Mouse (Mus musculus): Measurements from ENCODE around the gene Nkg7. TPM values are rescaled to one million over a fixed set of nuclear protein-coding genes. Genes with fewer than 3 reads are reported as not detected.

Gene Nkg7
- polyA plus RNA-seq, 1 experiment from 2014 or later, result 1.6 TPM

DNA sequence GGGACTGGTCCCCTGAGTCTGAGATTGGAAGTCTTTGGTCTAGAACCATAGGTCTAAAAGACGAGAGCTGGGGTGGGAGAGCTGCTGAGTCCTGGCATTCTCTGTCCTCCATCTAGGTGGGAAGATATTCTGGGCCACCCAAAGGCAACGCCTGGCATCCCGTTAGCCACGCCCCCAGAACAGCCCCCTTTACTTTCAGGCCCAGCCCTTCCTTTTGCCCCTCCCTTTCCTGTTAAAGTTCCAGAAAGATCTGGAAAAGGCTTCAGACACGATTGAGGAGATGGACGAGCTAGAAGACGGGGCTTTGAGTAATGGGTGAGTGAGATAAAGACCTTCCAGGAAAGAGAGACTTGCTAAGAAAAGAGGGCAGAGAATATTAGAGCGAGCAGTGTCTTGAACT lies 9.5 kb upstream of the Nkg7 start, which contains the start of gene Lim2:
Lim2 (plus strand) TSS at position 265 of the 400 bp plus-strand sequence.
- Histone ChIP-seq H3K27me3 (no peaks in the 10 kb centered on the region), H3K9me3 (replicated peaks) (no peaks in the 10 kb centered on the region), H3K36me3 (no peaks in the 10 kb centered on the region), H3K9ac (no peak within 1 kb of the TSS), H3K27ac (no peak within 1 kb of the TSS), H3K4me3 (no peak within 1 kb of the TSS), H3K4me1 (replicated peaks) (peaks cover 3% of the 10 kb centered on the region; the same call in 1 of the 2 replicates), H3K4me2 (no peak within 1 kb of the TSS)
- no peak for ATAC-seq (replicated peaks; ENCODE audit: insufficient number of reproducible peaks, insufficient read depth, low FRiP score, low read depth)
- WGBS, result 72% methylated on average over 8 of the region's 8 CpGs

DNA sequence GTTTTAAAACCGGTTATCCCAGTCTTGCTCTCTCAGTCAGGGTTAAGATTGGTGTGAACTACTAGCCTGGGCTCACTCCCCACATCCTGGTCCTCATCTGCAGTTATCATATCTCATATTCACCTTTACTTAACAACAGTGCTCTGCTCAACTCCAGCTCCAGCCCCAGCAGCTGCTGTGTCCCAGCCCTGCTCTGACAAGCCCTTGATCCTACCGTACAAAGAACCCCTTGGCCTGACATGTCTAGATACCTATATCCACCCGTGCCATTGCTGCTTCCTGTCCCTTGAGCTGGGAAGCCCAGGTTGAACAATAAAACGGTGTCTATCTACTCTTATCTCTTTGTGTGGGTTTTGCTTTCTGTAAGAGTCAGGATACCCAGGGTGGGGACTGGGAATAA lies 7.4 kb upstream of the Nkg7 start:
- H3K4me1 ChIP-seq (replicated peaks), result no peaks in the 10 kb centered on the region
- H3K9ac ChIP-seq, result no peak overlapping the region
- H3K4me3 ChIP-seq, result no peak overlapping the region
- no peak overlapping the region for H3K4me2 ChIP-seq
- no peaks in the 10 kb centered on the region for H3K36me3 ChIP-seq
- no peak overlapping the region for H3K27ac ChIP-seq
- 34% methylated on average over 4 of the region's 4 CpGs for WGBS
- ATAC-seq (replicated peaks; ENCODE audit: insufficient number of reproducible peaks, insufficient read depth, low FRiP score, low read depth), result no peak
- no peaks in the 10 kb centered on the region for H3K27me3 ChIP-seq
- H3K9me3 ChIP-seq (replicated peaks), result no peaks in the 10 kb centered on the region

DNA sequence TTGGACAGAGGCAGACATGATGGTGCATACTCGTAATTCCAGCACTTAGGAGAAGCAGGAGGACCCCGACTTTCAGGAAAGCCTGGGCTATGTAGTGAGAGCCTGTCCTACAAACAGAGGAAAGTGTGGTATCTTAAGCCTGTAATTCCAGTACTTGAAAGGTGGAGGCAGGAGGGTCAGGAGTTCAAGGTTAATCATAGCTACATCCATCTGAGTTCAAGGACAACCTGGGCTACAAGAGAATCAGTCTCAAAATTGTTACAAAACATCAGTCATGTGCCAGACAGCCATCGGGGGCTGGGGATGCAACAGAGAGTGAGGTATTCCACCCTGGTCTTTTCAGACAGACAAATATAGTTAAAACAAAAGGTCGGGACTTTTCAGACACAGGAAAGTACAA lies 4.0 kb upstream of the Nkg7 start:
- WGBS, result 61% methylated on average over 4 of the region's 4 CpGs
- Histone ChIP-seq H3K9me3 (replicated peaks) (no peaks in the 10 kb centered on the region), H3K27me3 (no peaks in the 10 kb centered on the region), H3K4me1 (replicated peaks) (no peaks in the 10 kb centered on the region), H3K36me3 (no peaks in the 10 kb centered on the region), H3K4me2 (no peak overlapping the region), H3K27ac (no peak overlapping the region), H3K9ac (no peak overlapping the region), H3K4me3 (no peak overlapping the region)
- ATAC-seq (replicated peaks; ENCODE audit: insufficient number of reproducible peaks, insufficient read depth, low FRiP score, low read depth), result no peak

DNA sequence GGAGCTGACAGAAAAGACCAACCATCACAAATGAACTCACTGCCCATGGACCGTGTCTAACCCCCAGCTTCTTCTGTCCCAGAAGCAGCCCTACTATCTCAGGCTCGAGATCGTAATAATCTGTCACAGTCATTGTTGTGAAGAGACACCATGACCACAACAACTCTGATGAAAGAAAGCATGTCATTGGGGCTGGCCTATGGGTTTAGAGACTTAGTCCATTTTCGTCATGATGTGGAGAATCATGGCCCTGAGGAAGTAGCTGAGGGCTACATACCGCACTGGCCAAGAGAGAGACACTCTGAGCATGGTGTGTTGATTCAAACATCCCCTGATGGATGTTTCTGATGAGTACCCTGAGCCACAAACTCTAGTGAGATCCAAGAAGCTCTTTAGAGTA lies 2.2 kb upstream of the Nkg7 start:
- no peak overlapping the region for H3K4me2 ChIP-seq
- WGBS, result 82% methylated on average over 5 of the region's 5 CpGs
- no peaks in the 10 kb centered on the region for H3K4me1 ChIP-seq (replicated peaks)
- H3K9ac ChIP-seq, result no peak overlapping the region
- ATAC-seq (replicated peaks; ENCODE audit: insufficient number of reproducible peaks, insufficient read depth, low FRiP score, low read depth), result no peak
- no peaks in the 10 kb centered on the region for H3K9me3 ChIP-seq (replicated peaks)
- H3K36me3 ChIP-seq, result no peaks in the 10 kb centered on the region
- H3K4me3 ChIP-seq, result no peak overlapping the region
- no peak overlapping the region for H3K27ac ChIP-seq
- no peaks in the 10 kb centered on the region for H3K27me3 ChIP-seq

GRCm38 (mm10) chr7:43438611-43439010 lies 1.7 kb downstream of the Nkg7 start:
- no peak for ATAC-seq (replicated peaks; ENCODE audit: insufficient number of reproducible peaks, insufficient read depth, low FRiP score, low read depth)
- peaks cover 9% of the 10 kb centered on the region for H3K4me1 ChIP-seq (replicated peaks)
- 73% methylated on average over 4 of the region's 4 CpGs for WGBS

GRCm38 (mm10) chr7:43440482-43440881 lies 3.6 kb downstream of the Nkg7 start, which contains the start of gene Cldnd2:
Cldnd2 (plus strand) TSS chr7:43440782.
- no peak for ATAC-seq (replicated peaks; ENCODE audit: insufficient number of reproducible peaks, insufficient read depth, low FRiP score, low read depth)
- Histone ChIP-seq H3K4me3 (no peak within 1 kb of the TSS), H3K27ac (no peak within 1 kb of the TSS), H3K4me2 (no peak within 1 kb of the TSS), H3K36me3 (no peaks in the 10 kb centered on the region), H3K9me3 (replicated peaks) (no peaks in the 10 kb centered on the region), H3K4me1 (replicated peaks) (peaks cover 18% of the 10 kb centered on the region), H3K9ac (no peak within 1 kb of the TSS), H3K27me3 (no peaks in the 10 kb centered on the region)
- 82% methylated on average over 6 of the region's 6 CpGs for WGBS

More at GRCm38 (mm10) chr7:43438611-43439010, 1.7 kb downstream of the Nkg7 start:
- H3K4me3 ChIP-seq, result no peak overlapping the region
- H3K27me3 ChIP-seq, result no peaks in the 10 kb centered on the region
- H3K9me3 ChIP-seq (replicated peaks), result no peaks in the 10 kb centered on the region
- no peak overlapping the region for H3K4me2 ChIP-seq
- no peak overlapping the region for H3K27ac ChIP-seq
- H3K9ac ChIP-seq, result no peak overlapping the region
- no peaks in the 10 kb centered on the region for H3K36me3 ChIP-seq

DNA sequence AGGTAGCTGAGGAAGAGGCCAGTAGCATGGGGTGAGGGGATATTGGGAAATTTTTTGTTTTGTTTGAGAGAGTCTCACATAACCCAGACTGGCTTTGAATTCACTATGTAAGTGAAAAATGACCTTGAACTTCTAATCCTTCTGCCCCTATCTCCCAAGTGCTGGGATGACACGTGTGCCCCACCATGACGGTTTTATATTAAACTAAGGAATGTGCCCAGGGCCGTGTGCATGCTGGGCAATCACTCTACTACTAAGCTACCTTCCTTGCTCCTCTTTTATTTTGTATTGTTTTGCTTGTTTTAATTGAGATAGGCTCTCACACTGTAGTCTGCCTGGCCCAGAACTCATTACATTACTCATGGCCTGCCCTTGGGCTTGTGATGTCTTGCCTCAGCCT lies 4.2 kb downstream of the Nkg7 start:
- ATAC-seq (replicated peaks; ENCODE audit: insufficient number of reproducible peaks, insufficient read depth, low FRiP score, low read depth), result no peak
- Histone ChIP-seq H3K4me3 (no peak overlapping the region), H3K4me2 (no peak overlapping the region), H3K27ac (no peak overlapping the region), H3K4me1 (replicated peaks) (peaks cover 24% of the 10 kb centered on the region), H3K36me3 (no peaks in the 10 kb centered on the region), H3K27me3 (no peaks in the 10 kb centered on the region), H3K9me3 (replicated peaks) (no peaks in the 10 kb centered on the region), H3K9ac (no peak overlapping the region)
- WGBS, result 81% methylated on average over 3 of the region's 3 CpGs

DNA sequence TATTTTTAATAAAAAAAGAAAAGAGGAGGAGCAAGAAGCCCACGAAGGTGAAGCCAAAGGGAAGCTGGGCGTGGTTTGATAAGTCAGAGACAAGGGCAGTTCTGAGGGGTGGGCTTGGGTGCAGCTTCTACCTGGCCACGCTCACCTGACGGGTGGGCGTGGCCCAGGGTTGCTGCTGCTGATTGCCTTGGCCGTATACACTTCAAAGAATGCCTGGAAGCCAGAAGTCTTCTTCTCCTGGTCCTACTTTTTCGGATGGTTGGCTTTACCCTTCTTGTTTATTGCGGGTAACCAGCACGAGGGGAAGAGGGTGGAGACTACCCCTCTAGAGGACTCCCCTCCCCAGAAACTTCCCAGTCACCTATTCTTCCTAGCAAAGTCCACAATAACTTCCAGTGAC lies 5.8 kb downstream of the Nkg7 start:
- peak overlapping the region; percentile 72 for H3K4me2 ChIP-seq
- no peak for ATAC-seq (replicated peaks; ENCODE audit: insufficient number of reproducible peaks, insufficient read depth, low FRiP score, low read depth)
- peak overlapping the region; percentile 69 for H3K9ac ChIP-seq
- H3K9me3 ChIP-seq (replicated peaks), result no peaks in the 10 kb centered on the region
- 14% methylated on average over 9 of the region's 9 CpGs for WGBS
- H3K27me3 ChIP-seq, result no peaks in the 10 kb centered on the region
- peaks cover 35% of the 10 kb centered on the region for H3K4me1 ChIP-seq (replicated peaks)
- peak overlapping the region; percentile 97 for H3K27ac ChIP-seq
- H3K4me3 ChIP-seq, result peak overlapping the region; percentile 60
- no peaks in the 10 kb centered on the region for H3K36me3 ChIP-seq

- H3K36me3 ChIP-seq, result no peaks in the 10 kb centered on the region
- peak overlapping the region; percentile 72 for H3K4me2 ChIP-seq
- H3K4me1 ChIP-seq (replicated peaks), result peaks cover 42% of the 10 kb centered on the region
- H3K9ac ChIP-seq, result peak overlapping the region; percentile 69
- H3K27me3 ChIP-seq, result no peaks in the 10 kb centered on the region
- H3K4me3 ChIP-seq, result peak overlapping the region; percentile 60
- ATAC-seq (replicated peaks; ENCODE audit: insufficient number of reproducible peaks, insufficient read depth, low FRiP score, low read depth), result peak; percentile 88
- peak overlapping the region; percentile 97 for H3K27ac ChIP-seq
- H3K9me3 ChIP-seq (replicated peaks), result no peaks in the 10 kb centered on the region
- WGBS, result 1% methylated on average over 36 of the region's 36 CpGs
Measured at GRCm38 (mm10) chr7:43443126-43443916, 6.4 kb downstream of the Nkg7 start.

GRCm38 (mm10) chr7:43443917-43444293 lies 7.0 kb downstream of the Nkg7 start, which contains the start of the genes Etfb and Gm45233:
Etfb (plus strand) TSS chr7:43444083.
Gm45233 (plus strand) TSS chr7:43444128.
- Histone ChIP-seq H3K27me3 (no peaks in the 10 kb centered on the region), H3K4me2 (peak within 1 kb of the TSS; percentile 72), H3K9me3 (replicated peaks) (no peaks in the 10 kb centered on the region), H3K4me1 (replicated peaks) (peaks cover 48% of the 10 kb centered on the region), H3K27ac (peak within 1 kb of the TSS; percentile 97), H3K9ac (peak within 1 kb of the TSS; percentile 69), H3K36me3 (no peaks in the 10 kb centered on the region), H3K4me3 (peak within 1 kb of the TSS; percentile 60)
- peak; percentile 98 for ATAC-seq (replicated peaks; ENCODE audit: insufficient number of reproducible peaks, insufficient read depth, low FRiP score, low read depth)
- WGBS, result under 1% methylated on average over 27 of the region's 27 CpGs

- Histone ChIP-seq H3K36me3 (peaks cover 10% of the 10 kb centered on the region), H3K9me3 (replicated peaks) (no peaks in the 10 kb centered on the region), H3K27ac (peak overlapping the region; percentile 69), H3K4me2 (no peak overlapping the region), H3K9ac (no peak overlapping the region), H3K4me1 (replicated peaks) (peaks cover 53% of the 10 kb centered on the region), H3K27me3 (no peaks in the 10 kb centered on the region), H3K4me3 (no peak overlapping the region)
- 50% methylated on average over 4 of the region's 4 CpGs for WGBS
- ATAC-seq (replicated peaks; ENCODE audit: insufficient number of reproducible peaks, insufficient read depth, low FRiP score, low read depth), result no peak
Measured at GRCm38 (mm10) chr7:43447801-43448200, 10.9 kb downstream of the Nkg7 start.

DNA sequence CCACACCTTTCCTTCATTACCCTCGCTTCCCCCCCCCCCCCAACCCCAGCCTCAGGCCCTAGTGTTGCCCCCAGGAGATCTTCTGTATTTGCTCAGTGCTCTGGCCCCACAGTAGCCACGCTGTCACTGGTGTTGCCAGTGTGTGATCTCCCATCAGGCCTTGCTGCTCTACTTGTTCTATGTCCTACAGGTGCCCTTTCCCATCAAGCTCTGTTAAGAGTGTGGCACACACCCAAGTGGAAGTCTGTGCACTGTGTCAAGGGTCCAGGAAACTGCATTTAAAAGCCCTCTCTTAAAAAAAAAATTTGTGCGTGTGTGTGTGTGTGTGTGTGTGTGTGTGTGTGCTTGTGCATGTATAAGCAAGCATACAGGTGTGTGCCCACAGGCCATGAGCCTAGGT lies 11.4 kb downstream of the Nkg7 start:
- Histone ChIP-seq H3K9ac (no peak overlapping the region), H3K4me1 (replicated peaks) (peaks cover 50% of the 10 kb centered on the region), H3K36me3 (peaks cover 14% of the 10 kb centered on the region), H3K27ac (peak overlapping the region; percentile 69), H3K4me2 (no peak overlapping the region), H3K4me3 (no peak overlapping the region), H3K9me3 (replicated peaks) (no peaks in the 10 kb centered on the region), H3K27me3 (no peaks in the 10 kb centered on the region)
- ATAC-seq (replicated peaks; ENCODE audit: insufficient number of reproducible peaks, insufficient read depth, low FRiP score, low read depth), result no peak
- whole genome bisulfite sequencing, result 68% methylated on average over 2 of the region's 3 CpGs
